Mouse (Mus musculus): ENCODE results near the gene Gm13088. TPM values are rescaled to one million over a fixed set of nuclear protein-coding genes. Genes with fewer than 3 reads are reported as not detected.
"Not testable (repeated sequence)": the region's sequence is repeated elsewhere in the genome, so short reads cannot be mapped to it uniquely, and the experiment has no call there.

The Gm13088 gene
- polyA plus RNA-seq (2012; rRNA removed): not detected in 2 replicates

DNA sequence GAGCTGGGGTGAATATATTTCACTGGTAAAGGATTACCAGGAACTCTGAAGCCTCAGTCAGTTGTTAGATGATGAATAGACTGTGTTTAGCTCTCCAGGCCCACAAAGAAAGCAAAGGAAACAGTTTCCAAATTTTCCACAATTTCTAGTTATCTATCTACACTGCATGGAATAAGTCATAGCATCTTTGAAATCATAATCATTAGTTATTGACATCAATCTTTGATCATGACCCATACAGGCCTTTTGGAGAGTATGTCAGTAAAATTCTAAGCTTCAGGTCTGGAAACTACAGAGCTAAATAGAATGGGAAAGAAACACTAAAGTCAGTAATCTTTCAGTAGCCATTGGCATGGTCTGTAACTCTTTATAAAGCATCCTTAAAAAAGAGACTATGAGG, at the start of gene Gm13088:
Gene Gm13088 (minus strand): TSS at position 101 of the 400 bp plus-strand sequence.
- H3K4me3 ChIP-seq (replicated peaks; ENCODE audit: extremely low read depth, low read depth, low read length); H3K4me1 ChIP-seq (ENCODE audit: control insufficient read depth, insufficient read depth, low read length); DNase-seq: not testable (repeated sequence)

DNA sequence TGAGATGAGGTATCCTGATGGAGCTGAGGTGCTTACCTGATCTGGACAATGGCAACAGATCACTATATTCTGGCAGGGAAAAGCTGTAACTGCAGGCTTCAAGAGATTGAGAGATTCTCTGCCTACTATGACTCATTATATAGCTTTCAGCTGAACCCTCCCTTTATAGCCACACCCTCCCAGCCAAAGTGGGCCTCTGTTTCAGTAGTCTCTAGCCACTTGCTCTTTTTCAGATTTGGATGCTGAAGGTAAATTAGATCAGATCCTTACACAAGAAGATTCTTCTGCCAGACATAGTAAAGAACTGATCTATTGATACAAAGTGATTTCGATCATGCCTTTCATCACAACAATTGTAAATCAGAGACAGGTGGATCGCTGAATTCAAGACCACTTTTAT, 45.6 kb upstream of the Gm13088 start, which contains the start of gene Gm13089:
Gene Gm13089 (minus strand): TSS at position 101 of the 400 bp plus-strand sequence.
- H3K4me1 ChIP-seq (ENCODE audit: control insufficient read depth, insufficient read depth, low read length): no peaks in the 10 kb centered on the region
- TF ChIP-seq POLR2A (IDR thresholded peaks at IDR 0.05; ENCODE audit: borderline replicate concordance, extremely low read depth, low read depth, low read length): no peak
- no peak for TF ChIP-seq CTCF (IDR thresholded peaks at IDR 0.05; ENCODE audit: insufficient read depth, low read length)
- 80% methylated on average over 2 of the region's 2 CpGs for WGBS
- DNase-seq: no peak
- no peak within 1 kb of the TSS for H3K4me3 ChIP-seq (replicated peaks; ENCODE audit: extremely low read depth, low read depth, low read length)

DNA sequence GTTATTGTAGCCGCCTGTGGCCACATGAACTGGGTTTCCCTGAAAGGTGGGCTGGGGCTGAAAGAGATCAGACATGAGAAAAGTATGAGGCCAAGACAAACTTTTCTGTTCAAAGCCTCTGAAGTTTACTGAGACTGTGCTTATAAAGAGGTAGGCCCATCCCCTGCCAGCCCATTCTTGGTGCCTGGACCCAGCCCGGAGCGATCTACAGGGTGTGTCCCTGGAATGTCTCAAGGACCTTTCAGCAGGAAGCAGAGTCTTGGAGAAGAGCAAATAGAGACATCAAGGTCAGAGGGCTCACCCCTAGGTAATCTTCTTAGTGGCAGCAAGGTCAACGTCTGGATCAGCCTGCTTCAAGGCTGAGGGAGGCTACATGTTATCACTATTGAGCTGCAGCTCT, 38.9 kb downstream of the Gm13088 start:
- not testable (repeated sequence) for H3K4me3 ChIP-seq (replicated peaks; ENCODE audit: extremely low read depth, low read depth, low read length); DNase-seq; H3K4me1 ChIP-seq (ENCODE audit: control insufficient read depth, insufficient read depth, low read length)
- WGBS: 67% methylated on average over 4 of the region's 4 CpGs

DNA sequence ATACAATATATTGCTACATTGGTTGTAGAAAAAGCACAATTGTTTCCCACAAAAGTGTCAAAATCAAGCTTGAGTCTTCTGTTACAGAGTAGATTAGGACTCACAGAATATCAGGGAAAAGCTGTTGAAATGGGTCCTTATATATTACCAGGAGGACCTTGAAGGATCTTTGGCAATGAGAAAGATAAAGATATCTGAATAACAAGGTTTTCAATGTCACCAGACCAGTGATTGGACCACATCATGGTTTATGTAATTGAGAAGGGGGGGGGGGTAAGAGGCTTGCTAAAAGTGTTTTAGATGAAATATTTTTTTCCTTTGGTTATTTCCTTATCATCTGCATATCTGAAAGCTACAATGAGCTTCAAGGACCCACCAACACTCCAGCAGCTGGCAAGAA, 42.3 kb downstream of the Gm13088 start, which contains the start of gene Gm13083:
Gene Gm13083 (plus strand): TSS at position 301 of the 400 bp plus-strand sequence.
- H3K4me1 ChIP-seq (ENCODE audit: control insufficient read depth, insufficient read depth, low read length); H3K4me3 ChIP-seq (replicated peaks; ENCODE audit: extremely low read depth, low read depth, low read length); DNase-seq: not testable (repeated sequence)

DNA sequence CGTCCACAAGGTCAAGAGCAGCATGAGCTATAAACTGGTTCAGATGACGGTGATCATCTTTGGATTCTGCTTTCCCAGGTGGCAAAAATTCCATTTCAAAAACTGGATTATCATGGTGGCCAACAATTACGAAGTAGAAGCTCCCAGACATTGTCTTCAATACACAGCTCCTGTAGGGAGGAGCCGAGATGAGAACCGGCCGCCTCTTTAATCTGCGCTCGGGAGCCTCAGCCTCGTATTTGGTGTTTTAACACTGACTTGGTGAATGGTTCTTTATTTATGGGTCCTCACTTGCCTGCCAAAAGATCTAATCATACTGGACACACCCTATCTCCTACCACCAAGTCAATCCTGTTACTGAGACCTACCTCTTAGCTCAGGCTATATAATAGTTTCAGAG, 45.1 kb downstream of the Gm13088 start:
- not testable (repeated sequence) for H3K4me1 ChIP-seq (ENCODE audit: control insufficient read depth, insufficient read depth, low read length); H3K4me3 ChIP-seq (replicated peaks; ENCODE audit: extremely low read depth, low read depth, low read length); DNase-seq
- 80% methylated on average over 9 of the region's 9 CpGs for WGBS

Other genes starting within 250 kb of the Gm13088 start
- gene Pramef8, start 244.8 kb downstream of the Gm13088 start, polyA plus RNA-seq (2012; rRNA removed): 4.4 and 6.0 TPM in 2 replicates
- not detected in 2 replicates for gene Oog4, start 206.9 kb downstream of the Gm13088 start, polyA plus RNA-seq (2012; rRNA removed)
- gene Gm13043, start 145.9 kb downstream of the Gm13088 start, polyA plus RNA-seq (2012; rRNA removed): not detected in 2 replicates
- not detected in 2 replicates for gene Gm13040, start 121.3 kb downstream of the Gm13088 start, polyA plus RNA-seq (2012; rRNA removed)
- gene BC080695, start 105.5 kb downstream of the Gm13088 start, polyA plus RNA-seq (2012; rRNA removed): not detected in 2 replicates
- gene Gm13057, start 105.5 kb downstream of the Gm13088 start, polyA plus RNA-seq (2012; rRNA removed): not detected in 2 replicates
- not detected in 2 replicates for gene Gm13083, start 42.2 kb downstream of the Gm13088 start, polyA plus RNA-seq (2012; rRNA removed)
- gene Gm13089, start 45.5 kb upstream of the Gm13088 start, polyA plus RNA-seq (2012; rRNA removed): not detected in 2 replicates
- not detected in 2 replicates for gene Gm13078, start 62.2 kb upstream of the Gm13088 start, polyA plus RNA-seq (2012; rRNA removed)
- not detected in 2 replicates for gene Gm13023, start 132.1 kb upstream of the Gm13088 start, polyA plus RNA-seq (2012; rRNA removed)
- gene Gm13084, start 158.8 kb upstream of the Gm13088 start, polyA plus RNA-seq (2012; rRNA removed): not detected in 2 replicates
- gene Gm13103, start 189.3 kb upstream of the Gm13088 start, polyA plus RNA-seq (2012; rRNA removed): not detected in 2 replicates
- not detected in 2 replicates for gene Pramef6, start 243.1 kb upstream of the Gm13088 start, polyA plus RNA-seq (2012; rRNA removed)